Mouse (Mus musculus): ENCODE results near the gene Krtap5-2.
"Not testable (repeated sequence)": the region's sequence is repeated elsewhere in the genome, so short reads cannot be mapped to it uniquely, and the experiment has no call there.

The Krtap5-2 gene

GRCm38 (mm10) chr7:142175905-142176304 is at the start of gene Krtap5-2:
Gene Krtap5-2, minus strand, starts transcription at chr7:142176005.
- DNase-seq (ENCODE audit: low spot score) = not testable (repeated sequence)

GRCm38 (mm10) chr7:142224518-142224917 is 48.7 kb upstream of the Krtap5-2 start:
- no peak for DNase-seq (ENCODE audit: low spot score)

GRCm38 (mm10) chr7:142212136-142212535 is 36.3 kb upstream of the Krtap5-2 start:
- not testable (repeated sequence) for DNase-seq (ENCODE audit: low spot score)

DNA sequence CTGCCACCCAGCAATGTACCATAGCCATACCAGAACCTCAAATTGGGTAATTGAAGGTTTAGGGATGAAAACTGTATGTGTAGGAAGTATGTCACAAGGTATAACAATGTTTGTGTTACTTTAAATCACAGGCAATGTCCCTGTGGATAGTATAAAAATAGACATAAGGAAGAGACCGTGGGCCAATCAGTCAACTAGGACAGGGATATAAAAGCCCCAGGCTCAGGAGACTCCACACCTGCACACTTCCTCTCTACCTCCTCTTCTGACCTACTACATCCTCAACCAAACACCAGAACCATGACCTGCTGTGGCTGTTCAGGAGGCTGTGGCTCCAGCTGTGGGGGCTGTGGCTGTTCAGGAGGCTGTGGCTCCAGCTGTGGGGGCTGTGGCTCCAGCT is 35.8 kb upstream of the Krtap5-2 start, which contains the start of gene Gm7579:
Gene Gm7579 (plus strand): TSS at position 301 of the 400 bp plus-strand sequence.
- no peak for DNase-seq (ENCODE audit: low spot score)

DNA sequence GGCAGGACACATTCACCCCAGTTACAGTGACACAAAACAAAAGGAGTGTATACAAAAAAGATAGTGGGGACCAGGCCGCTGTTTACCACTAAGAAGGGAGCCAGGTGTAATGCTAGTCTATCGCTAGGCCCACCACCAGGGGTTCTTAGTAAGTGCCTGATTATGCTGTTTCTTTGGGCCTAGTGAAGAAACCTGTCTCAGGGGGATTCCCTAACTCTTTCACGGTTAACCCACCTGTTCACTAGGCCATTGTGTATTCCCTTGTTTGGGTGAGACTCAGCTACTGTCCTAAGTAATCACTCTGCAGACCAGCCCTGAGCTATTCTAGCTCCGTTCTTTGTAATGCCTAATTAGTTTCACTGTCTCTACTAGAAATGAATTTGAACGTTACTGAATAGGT is 31.1 kb upstream of the Krtap5-2 start:
- not testable (repeated sequence) for DNase-seq (ENCODE audit: low spot score)

DNA sequence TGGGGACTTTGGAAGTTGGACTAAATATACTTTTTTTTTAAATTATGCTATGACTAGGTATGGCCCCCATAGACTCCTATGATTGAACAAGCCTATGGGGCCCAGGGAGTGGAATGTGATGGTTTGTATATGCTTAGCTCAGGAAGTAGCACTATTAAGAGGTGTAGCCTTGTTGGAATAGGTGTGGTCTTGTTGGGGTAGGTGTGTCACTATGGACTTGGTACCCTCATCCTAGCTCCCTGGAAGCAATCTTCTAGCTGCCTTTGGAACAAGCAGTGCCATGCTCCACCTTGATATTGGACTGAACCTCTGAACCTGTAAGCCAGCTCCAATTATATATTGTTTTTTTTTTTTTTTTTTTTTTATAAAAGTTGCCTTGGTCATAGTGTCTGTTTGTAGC is 29.7 kb upstream of the Krtap5-2 start:
- no peak for DNase-seq (ENCODE audit: low spot score)

DNA sequence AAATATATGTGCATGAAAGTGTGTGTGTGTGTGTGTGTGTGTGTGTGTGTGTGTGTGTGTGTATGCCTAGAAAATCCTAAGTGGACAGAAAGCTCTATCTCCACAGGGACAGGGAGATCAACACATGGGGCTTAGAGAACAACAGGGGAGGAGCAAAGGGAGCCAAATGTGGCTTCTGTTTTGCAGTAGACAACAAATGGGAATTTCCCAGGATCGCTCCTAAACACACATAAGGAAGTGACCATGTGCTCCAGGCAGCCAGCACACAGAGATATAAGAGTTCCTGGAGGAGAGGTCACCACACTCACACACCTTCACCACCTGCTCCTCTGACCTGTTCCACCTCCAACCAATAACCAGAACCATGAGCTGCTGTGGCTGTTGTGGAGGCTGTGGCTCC is 25.3 kb upstream of the Krtap5-2 start, which contains the start of gene Krtap5-3:
Gene Krtap5-3 (plus strand): TSS at position 301 of the 400 bp plus-strand sequence.
- DNase-seq (ENCODE audit: low spot score) = no peak

DNA sequence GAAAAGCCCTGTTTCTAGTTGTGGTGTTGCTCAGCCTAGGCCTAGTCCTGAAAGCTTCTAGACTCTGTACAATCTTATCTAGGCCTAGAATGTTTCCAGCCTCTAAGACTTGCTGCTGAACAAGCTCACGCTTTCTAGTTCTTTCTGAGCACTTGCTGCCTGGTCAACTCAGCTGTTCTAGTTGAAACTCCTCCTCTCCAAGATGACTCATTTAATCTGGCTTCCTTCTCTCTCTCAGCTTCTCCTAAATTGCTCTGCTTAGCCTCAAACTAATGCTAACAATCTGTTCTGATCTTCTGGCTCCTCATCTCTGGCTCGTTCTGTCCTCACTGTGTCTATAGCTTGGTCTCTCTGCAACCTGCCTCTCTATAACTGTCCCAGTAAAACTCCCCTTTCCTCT is 22.9 kb upstream of the Krtap5-2 start:
- DNase-seq (ENCODE audit: low spot score) = no peak

GRCm38 (mm10) chr7:142190289-142190688 is 14.5 kb upstream of the Krtap5-2 start, which contains the start of gene Gm10153:
Gene Gm10153, minus strand, starts transcription at chr7:142190389.
- no peak for DNase-seq (ENCODE audit: low spot score)

- DNase-seq (ENCODE audit: low spot score) = no peak
These were observed 12.4 kb upstream of the Krtap5-2 start for GRCm38 (mm10) chr7:142188156-142188555.

DNA sequence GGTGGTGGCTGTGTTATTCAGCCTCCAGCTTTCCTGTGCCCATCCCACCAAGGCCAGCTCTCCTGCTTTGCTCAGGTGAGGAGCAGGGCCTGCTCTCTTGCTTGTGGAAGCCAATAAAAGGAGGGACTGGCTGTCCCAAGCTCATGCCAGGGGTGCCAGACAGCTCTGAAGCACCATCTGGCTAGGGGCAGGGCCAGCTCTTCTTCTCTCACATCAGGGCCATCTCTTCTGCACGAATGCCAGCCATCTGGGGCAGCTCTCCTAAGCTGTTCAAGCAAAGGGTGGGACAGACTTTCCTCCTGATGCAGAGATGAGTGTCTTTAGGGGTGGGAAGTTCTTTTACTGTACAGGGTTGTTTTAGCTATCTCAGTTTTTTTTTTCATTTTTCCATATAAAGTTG is 5.2 kb upstream of the Krtap5-2 start:
- no peak for DNase-seq (ENCODE audit: low spot score)

GRCm38 (mm10) chr7:142178685-142179084 is 2.9 kb upstream of the Krtap5-2 start:
- no peak for DNase-seq (ENCODE audit: low spot score)

GRCm38 (mm10) chr7:142169836-142170235 is 6.0 kb downstream of the Krtap5-2 start:
- DNase-seq (ENCODE audit: low spot score) = no peak

DNA sequence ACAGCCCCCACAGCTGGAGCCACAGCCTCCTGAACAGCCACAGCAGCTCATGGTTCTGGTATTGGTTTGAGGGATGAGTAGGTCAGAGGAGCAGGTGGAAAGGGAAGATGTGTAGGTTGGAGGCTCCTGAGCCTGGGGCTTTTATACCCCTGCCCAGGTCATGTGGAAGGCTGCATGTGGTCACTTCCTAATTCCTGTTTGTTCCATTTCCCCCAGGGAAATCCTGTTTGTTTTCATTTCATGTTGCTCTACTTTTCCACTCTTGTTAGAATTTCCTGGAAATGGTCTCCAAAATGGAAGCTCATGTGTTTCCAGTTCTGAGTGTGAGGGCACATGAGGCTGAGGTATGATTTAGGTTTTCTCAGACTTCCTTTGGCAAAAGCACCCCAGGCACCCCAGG is 10.2 kb downstream of the Krtap5-2 start, which contains the start of gene Gm4553:
Gene Gm4553 (minus strand): TSS at position 101 of the 400 bp plus-strand sequence.
- DNase-seq (ENCODE audit: low spot score) = not testable (repeated sequence)

- DNase-seq (ENCODE audit: low spot score) = no peak
These were observed 16.4 kb downstream of the Krtap5-2 start for GRCm38 (mm10) chr7:142159366-142159765.

GRCm38 (mm10) chr7:142157013-142157412 is 18.8 kb downstream of the Krtap5-2 start, which contains the start of gene Gm29735:
Gene Gm29735, minus strand, starts transcription at chr7:142157113.
- DNase-seq (ENCODE audit: low spot score) = not testable (repeated sequence)

DNA sequence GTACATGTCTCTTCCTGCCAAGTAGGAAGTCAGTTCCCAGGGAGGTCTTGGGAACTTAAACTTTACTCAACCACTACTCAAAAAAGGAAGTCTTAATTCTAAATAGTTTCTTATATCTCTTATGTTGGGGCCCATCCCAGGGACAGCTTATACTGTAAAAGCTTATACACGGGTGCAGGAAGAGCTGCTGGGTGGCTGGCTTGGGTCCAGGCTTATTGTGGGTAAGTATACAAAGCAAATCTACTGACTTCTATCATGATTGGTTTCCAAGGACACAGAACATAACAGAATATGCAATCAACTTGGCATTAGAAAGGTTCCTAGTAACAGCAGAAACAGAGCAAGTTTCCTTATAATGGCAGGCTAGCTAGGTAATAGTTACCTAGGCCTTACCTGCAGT is 20.5 kb downstream of the Krtap5-2 start:
- DNase-seq (ENCODE audit: low spot score) = no peak

GRCm38 (mm10) chr7:142152191-142152590 is 23.6 kb downstream of the Krtap5-2 start:
- DNase-seq (ENCODE audit: low spot score) = no peak

GRCm38 (mm10) chr7:142148633-142149032 is 27.2 kb downstream of the Krtap5-2 start:
- no peak for DNase-seq (ENCODE audit: low spot score)

GRCm38 (mm10) chr7:142146033-142146432 is 29.8 kb downstream of the Krtap5-2 start:
- DNase-seq (ENCODE audit: low spot score) = no peak

DNA sequence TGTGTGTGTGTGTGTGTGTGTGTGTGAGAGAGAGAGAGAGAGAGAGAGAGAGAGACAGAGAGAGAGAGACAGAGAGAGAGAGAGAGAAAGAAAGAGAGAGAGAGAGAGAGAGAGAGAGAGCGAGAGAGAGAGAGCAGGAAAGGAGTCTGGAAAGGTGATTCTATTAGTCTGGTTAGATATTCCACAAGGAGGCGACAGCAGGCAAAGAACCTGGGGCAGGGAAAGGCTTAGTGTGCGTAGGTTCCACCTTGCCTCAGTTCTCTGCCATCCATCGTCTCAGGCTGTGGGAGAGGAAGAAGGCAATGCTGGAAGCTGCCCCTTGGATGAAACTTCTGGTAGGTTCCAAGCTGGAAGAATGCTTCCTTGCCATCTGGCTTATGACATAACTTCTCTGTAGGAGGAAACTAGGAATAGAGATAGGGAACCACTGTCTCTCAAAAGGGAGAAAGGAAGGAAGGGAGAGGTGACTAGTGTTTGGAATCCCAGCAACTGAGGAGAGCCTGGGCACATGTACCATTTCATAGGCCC is 30.3 kb downstream of the Krtap5-2 start:
- DNase-seq (ENCODE audit: low spot score) = no peak

DNA sequence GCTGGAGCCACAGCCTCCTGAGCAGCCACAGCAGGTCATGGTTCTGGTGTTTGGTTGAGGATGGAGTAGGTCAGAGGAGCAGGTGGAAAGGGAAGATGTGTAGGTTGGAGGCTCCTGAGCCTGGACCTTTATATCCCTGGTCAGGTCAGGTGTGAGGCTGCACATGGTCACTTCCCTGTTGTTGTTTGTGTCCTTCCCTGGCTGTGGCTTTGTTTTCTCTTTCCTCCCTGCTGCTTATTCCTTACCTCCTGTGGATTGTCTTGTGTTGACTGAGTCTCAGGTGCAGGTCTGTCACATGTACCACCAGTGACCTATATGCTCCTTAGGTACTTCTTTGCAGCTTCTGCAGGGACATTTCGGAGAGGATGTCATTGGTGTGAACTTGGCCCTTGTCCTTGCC is 31.3 kb downstream of the Krtap5-2 start, which contains the start of gene Gm45337:
Gene Gm45337 (minus strand): TSS at position 101 of the 400 bp plus-strand sequence.
- DNase-seq (ENCODE audit: low spot score) = no peak

- DNase-seq (ENCODE audit: low spot score) = not testable (repeated sequence)
These were observed 32.2 kb downstream of the Krtap5-2 start for GRCm38 (mm10) chr7:142143506-142144010.

GRCm38 (mm10) chr7:142140696-142141095 is 35.1 kb downstream of the Krtap5-2 start:
- DNase-seq (ENCODE audit: low spot score) = no peak

Data from urinary bladder, postnatal 10 days (tissue).